ENCODE assay signal across 8 mouse cellular contexts in genomic region chr1:118389454-118390265, GRCm38 (mm10). TPM values are rescaled to one million over a fixed set of nuclear protein-coding genes. Genes with fewer than 3 reads are reported as not detected.
DNase-seq lines count a peak whose midpoint lies in the region; ATAC-seq and TF ChIP-seq lines count a peak whose summit lies in the region.

No protein-coding gene starts in this region.

- no peaks in the 10 kb centered on the region for H3K27me3 ChIP-seq in heart, adult 2 months (ENCODE audit: control insufficient read depth, insufficient read depth, low read length)
- no peaks in the 10 kb centered on the region for H3K27me3 ChIP-seq in embryonic facial prominence, embryonic 14.5 days (replicated peaks; ENCODE audit: control insufficient read depth, insufficient read depth, low read length)
- H3K27me3 ChIP-seq in hindbrain, embryonic 16.5 days (replicated peaks; ENCODE audit: control insufficient read depth, insufficient read depth, low read length) = no peaks in the 10 kb centered on the region
- H3K27me3 ChIP-seq in limb, embryonic 10.5 days (ENCODE audit: low read depth, poor library complexity, severe bottlenecking) = no peaks in the 10 kb centered on the region
- H3K27me3 ChIP-seq in midbrain, embryonic 16.5 days (ENCODE audit: control insufficient read depth, insufficient read depth, low read depth, low read length) = no peaks in the 10 kb centered on the region
- no peaks in the 10 kb centered on the region for H3K27me3 ChIP-seq in stomach, embryonic 16.5 days (ENCODE audit: control insufficient read depth, insufficient read depth, low read length)

- peak; percentile 72 for TF ChIP-seq POLR2A in heart, adult 2 months (IDR thresholded peaks at IDR 0.05; ENCODE audit: insufficient read depth, low read depth, low read length)

- H3K9me3 ChIP-seq in embryonic facial prominence, embryonic 14.5 days (ENCODE audit: control insufficient read depth, low read length) = no peaks in the 10 kb centered on the region
- no peaks in the 10 kb centered on the region for H3K9me3 ChIP-seq in hindbrain, embryonic 16.5 days (ENCODE audit: control insufficient read depth, low read length)
- no peaks in the 10 kb centered on the region for H3K9me3 ChIP-seq in limb, embryonic 10.5 days (replicated peaks)
- H3K9me3 ChIP-seq in midbrain, embryonic 16.5 days (replicated peaks; ENCODE audit: control insufficient read depth, low read length, poor library complexity, severe bottlenecking) = no peaks in the 10 kb centered on the region
- H3K9me3 ChIP-seq in stomach, embryonic 16.5 days (replicated peaks; ENCODE audit: control insufficient read depth, low read length) = no peaks in the 10 kb centered on the region

- WGBS in heart, adult 2 months = 1% methylated on average over 44 of the region's 44 CpGs
- under 1% methylated on average over 43 of the region's 44 CpGs for WGBS in embryonic facial prominence, embryonic 14.5 days
- WGBS in hindbrain, embryonic 16.5 days = under 1% methylated on average over 44 of the region's 44 CpGs
- WGBS in limb, embryonic 10.5 days = under 1% methylated on average over 44 of the region's 44 CpGs
- WGBS in midbrain, embryonic 16.5 days = under 1% methylated on average over 44 of the region's 44 CpGs
- under 1% methylated on average over 44 of the region's 44 CpGs for WGBS in stomach, embryonic 16.5 days

- peak overlapping the region; percentile 98 for H3K4me3 ChIP-seq in heart, adult 2 months
- H3K4me3 ChIP-seq in embryonic facial prominence, embryonic 14.5 days (ENCODE audit: low read depth, low read length) = peak overlapping the region; percentile 98
- H3K4me3 ChIP-seq in hindbrain, embryonic 16.5 days (ENCODE audit: low read length) = peak overlapping the region; percentile 97
- H3K4me3 ChIP-seq in limb, embryonic 10.5 days = peak overlapping the region; percentile 94
- peak overlapping the region; percentile 86 for H3K4me3 ChIP-seq in midbrain, embryonic 16.5 days (ENCODE audit: low read depth, low read length)
- H3K4me3 ChIP-seq in stomach, embryonic 16.5 days (replicated peaks; ENCODE audit: low read length) = peak overlapping the region; percentile 99

- H3K4me1 ChIP-seq in heart, adult 2 months (ENCODE audit: control insufficient read depth, insufficient read depth, low read length) = peaks cover 4% of the 10 kb centered on the region
- H3K4me1 ChIP-seq in embryonic facial prominence, embryonic 14.5 days (ENCODE audit: control insufficient read depth, insufficient read depth, low read length) = peaks cover 5% of the 10 kb centered on the region
- peaks cover 21% of the 10 kb centered on the region for H3K4me1 ChIP-seq in hindbrain, embryonic 16.5 days (ENCODE audit: control insufficient read depth, insufficient read depth, low read depth, low read length)
- H3K4me1 ChIP-seq in limb, embryonic 10.5 days = peaks cover 13% of the 10 kb centered on the region
- H3K4me1 ChIP-seq in midbrain, embryonic 16.5 days (ENCODE audit: control insufficient read depth, insufficient read depth, low read length) = peaks cover 26% of the 10 kb centered on the region
- peaks cover 20% of the 10 kb centered on the region; the same call in 1 of the 2 replicates for H3K4me1 ChIP-seq in stomach, embryonic 16.5 days (ENCODE audit: control insufficient read depth, insufficient read depth, low read length)

- intact Hi-C loops in heart, adult 2 months (cut with DNase I) = loop anchor here (1.0 to 5.0 kb wide), 4 partner anchors 39 to 70 kb away; partner anchors contain the start of gene Nifk
- intact Hi-C loops in heart, postnatal 10 days (cut with DNase I) = loop anchor here (2.0 to 5.0 kb wide), 2 partner anchors 21 to 67 kb away; partner anchors contain the start of gene Nifk

- peak overlapping the region; percentile 81 for H3K27ac ChIP-seq in heart, adult 2 months
- H3K27ac ChIP-seq in embryonic facial prominence, embryonic 14.5 days (replicated peaks; ENCODE audit: low read depth, low read length) = peak overlapping the region; percentile 92
- peak overlapping the region; percentile 93 for H3K27ac ChIP-seq in hindbrain, embryonic 16.5 days (ENCODE audit: low read depth, low read length)
- peak overlapping the region; percentile 96 for H3K27ac ChIP-seq in limb, embryonic 10.5 days
- peak overlapping the region; percentile 92 for H3K27ac ChIP-seq in midbrain, embryonic 16.5 days (ENCODE audit: low read length)
- H3K27ac ChIP-seq in stomach, embryonic 16.5 days (ENCODE audit: low read length) = peak overlapping the region; percentile 96

- peak overlapping the region; percentile 98 for H3K9ac ChIP-seq in heart, adult 2 months (ENCODE audit: low read depth, low read length)
- peak overlapping the region; percentile 89 for H3K9ac ChIP-seq in embryonic facial prominence, embryonic 14.5 days (ENCODE audit: low read depth, low read length)
- H3K9ac ChIP-seq in hindbrain, embryonic 16.5 days (ENCODE audit: low read depth, low read length) = peak overlapping the region; percentile 91
- H3K9ac ChIP-seq in midbrain, embryonic 16.5 days (ENCODE audit: low read depth, low read length) = peak overlapping the region; percentile 91
- H3K9ac ChIP-seq in stomach, embryonic 16.5 days (ENCODE audit: low read length) = peak overlapping the region; percentile 97

- DNase-seq in heart, adult 2 months = peak in 1 of 2 experiments; percentile 78
- no peak for DNase-seq in heart, postnatal 10 days
- DNase-seq in adrenal gland, adult 8-10 months = peak; percentile 62
- peak; percentile 68 for DNase-seq in embryonic facial prominence, embryonic 14.5 days (ENCODE audit: low spot score)
- DNase-seq in limb, embryonic 10.5 days (ENCODE audit: low spot score) = peak; percentile 80

- no peak for TF ChIP-seq EP300 in heart, adult 2 months (IDR thresholded peaks at IDR 0.05; ENCODE audit: insufficient read depth, low read depth, low read length)

- TF ChIP-seq CTCF in heart, adult 2 months (IDR thresholded peaks at IDR 0.05) = no peak

- H3K4me2 ChIP-seq in embryonic facial prominence, embryonic 14.5 days (ENCODE audit: low read depth, low read length) = peak overlapping the region; percentile 70
- peak overlapping the region; percentile 85 for H3K4me2 ChIP-seq in hindbrain, embryonic 16.5 days (ENCODE audit: low read length)
- H3K4me2 ChIP-seq in midbrain, embryonic 16.5 days (ENCODE audit: low read length) = peak overlapping the region; percentile 92
- H3K4me2 ChIP-seq in stomach, embryonic 16.5 days (ENCODE audit: low read depth, low read length) = peak overlapping the region; percentile 83

- peaks cover 13% of the 10 kb centered on the region for H3K36me3 ChIP-seq in heart, adult 2 months (ENCODE audit: control insufficient read depth, insufficient read depth, low read length)
- H3K36me3 ChIP-seq in embryonic facial prominence, embryonic 14.5 days (ENCODE audit: control insufficient read depth, insufficient read depth, low read length) = peaks cover 10% of the 10 kb centered on the region
- no peaks in the 10 kb centered on the region for H3K36me3 ChIP-seq in hindbrain, embryonic 16.5 days (ENCODE audit: control insufficient read depth, insufficient read depth, low read length)
- peaks cover 26% of the 10 kb centered on the region for H3K36me3 ChIP-seq in limb, embryonic 10.5 days
- no peaks in the 10 kb centered on the region for H3K36me3 ChIP-seq in midbrain, embryonic 16.5 days (ENCODE audit: control insufficient read depth, insufficient read depth, low read length)
- H3K36me3 ChIP-seq in stomach, embryonic 16.5 days (ENCODE audit: control insufficient read depth, insufficient read depth, low read length) = 0 out of 2 replicates have a peak, but pooled peaks cover 5% of the 10 kb centered on the region

- ATAC-seq in embryonic facial prominence, embryonic 14.5 days (ENCODE audit: low read depth) = peak; percentile 41
- peak; percentile 62 for ATAC-seq in hindbrain, embryonic 16.5 days
- ATAC-seq in midbrain, embryonic 16.5 days = peak; percentile 61
- peak; percentile 46 for ATAC-seq in stomach, embryonic 16.5 days (ENCODE audit: insufficient read depth, low FRiP score)

- H3K79me2 ChIP-seq in heart, adult 2 months (replicated peaks; ENCODE audit: control insufficient read depth, insufficient read depth, low read length) = peaks cover 6% of the 10 kb centered on the region; the same call in 1 of the 2 replicates

RNA-seq across cellular contexts. Expression of gene Clasp1, which starts 0.8 kb away (rescaled TPM):
- 100 to 1,000 TPM; 323 to 407 TPM for total RNA-seq in heart, adult 2 months (2021)
- polyA plus RNA-seq in heart, adult 2 months (2012; rRNA removed) = 148 and 198 TPM in 2 replicates
- 100 to 1,000 TPM; 341 to 384 TPM for total RNA-seq in heart, postnatal 10 days (2021)
- total RNA-seq in adrenal gland, adult 8-10 months (2022) = 10 to 100 TPM; 43.2 to 66.6 (median 54.4) TPM
- polyA plus RNA-seq in embryonic facial prominence, embryonic 14.5 days (2014; fragmentation: Nextera tagmentation; extraction: Ambion mirVana) = 40.3 and 48.6 TPM in 2 replicates
- polyA plus RNA-seq in hindbrain, embryonic 16.5 days (2015; fragmentation: Nextera tagmentation; extraction: Ambion mirVana) = 84.0 and 96.5 TPM in 2 replicates
- polyA plus RNA-seq in limb, embryonic 10.5 days (2016; fragmentation: Nextera tagmentation; extraction: Ambion mirVana) = 79.5 and 90.1 TPM in 2 replicates
- 109 and 134 TPM in 2 replicates for polyA plus RNA-seq in midbrain, embryonic 16.5 days (2015; fragmentation: Nextera tagmentation; extraction: Ambion mirVana)
- polyA plus RNA-seq in stomach, embryonic 16.5 days (2015; fragmentation: Nextera tagmentation; extraction: Ambion mirVana) = 34.7 and 39.3 TPM in 2 replicates

Comparison
In these comparisons a context has a peak if more than half of its experiments do, and no peak if none do; other contexts are left out.
1. DNase-seq: peak in adrenal gland, adult 8-10 months (single experiment), embryonic facial prominence, embryonic 14.5 days (single experiment) and limb, embryonic 10.5 days (single experiment); none in heart, postnatal 10 days (0 of 2).
2. Peak in every context shown above with its lines, with median percentiles within 50 percentile points of each other: H3K27ac ChIP-seq, H3K4me3 ChIP-seq, H3K9ac ChIP-seq, ATAC-seq and H3K4me2 ChIP-seq.